Mouse (Mus musculus) layer of hippocampus, adult 2 months (tissue): ENCODE results near the gene Olfr609. TPM values are rescaled to one million over a fixed set of nuclear protein-coding genes. Genes with fewer than 3 reads are reported as not detected.
"Not testable (repeated sequence)": the region's sequence is repeated elsewhere in the genome, so short reads cannot be mapped to it uniquely, and the experiment has no call there.

Experiments used
- DNase-seq, 2 experiments: peaks; one replicate each; pipeline ENCODE4 v3.0.0; 2022; ENCODE audit warnings: low spot score in 2 of 2
- H3K27ac ChIP-seq: fragments of 200-600 bp; 2 replicates; pipeline ENCODE4 v1.8.1; 2022
- H3K4me3 ChIP-seq: fragments of 200-600 bp; 2 replicates; pipeline ENCODE4 v1.8.1; 2022; ENCODE audit warnings: mild to moderate bottlenecking
- CTCF ChIP-seq: fragments of 200-600 bp; conservative IDR thresholded peaks from 2 replicates; pipeline ENCODE4 v1.8.1; 2022; ENCODE audit warnings: antibody characterized with exemption, mild to moderate bottlenecking, moderate library complexity
- long read RNA-seq, 2 experiments: library from polyadenylated mRNA; stranded (forward); transcript quantifications; one replicate each; pipeline ENCODE4 v2.0.0; 2021; ENCODE audit warnings: borderline mapping rate in 2 of 2
- total RNA-seq, 2 experiments: library from RNA; stranded (reverse); gene quantifications; 2 replicates each; pipeline ENCODE4 v1.2.3; 2021

Olfr609 gene
- total RNA-seq, result not detected
- long read RNA-seq, experiment 1, result 0 reads
- long read RNA-seq, experiment 2, result 0 reads

DNA sequence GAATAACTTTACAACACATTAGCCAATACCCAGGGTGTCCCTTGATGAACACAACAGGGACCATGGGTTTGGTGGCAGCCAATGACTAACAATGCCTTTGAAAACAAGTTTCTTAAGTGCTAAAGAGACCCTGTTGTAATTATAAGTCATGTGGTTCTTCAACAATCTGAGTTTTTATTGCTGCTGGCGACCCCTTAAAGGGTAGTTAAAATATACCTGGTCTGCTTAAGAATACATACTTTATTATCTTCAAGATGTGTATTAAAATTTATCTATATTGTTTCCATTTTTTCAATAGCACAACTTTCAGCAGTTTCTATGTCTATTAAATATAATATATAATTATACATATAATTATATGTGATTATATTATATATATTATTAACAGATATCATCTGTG is at the start of gene Olfr609:
Gene Olfr609 (minus strand): TSS at position 101 of the 400 bp plus-strand sequence.
- Histone ChIP-seq H3K27ac (no peak within 1 kb of the TSS), H3K4me3 (no peak within 1 kb of the TSS)
- no peak for DNase-seq
- TF ChIP-seq CTCF, result no peak

GRCm38 (mm10) chr7:103542617-103543016 is 44.8 kb upstream of the Olfr609 start, which contains the start of gene Olfr612:
Olfr612 (minus strand) TSS chr7:103542717.
- not testable (repeated sequence) for H3K4me3 ChIP-seq, DNase-seq, H3K27ac ChIP-seq

DNA sequence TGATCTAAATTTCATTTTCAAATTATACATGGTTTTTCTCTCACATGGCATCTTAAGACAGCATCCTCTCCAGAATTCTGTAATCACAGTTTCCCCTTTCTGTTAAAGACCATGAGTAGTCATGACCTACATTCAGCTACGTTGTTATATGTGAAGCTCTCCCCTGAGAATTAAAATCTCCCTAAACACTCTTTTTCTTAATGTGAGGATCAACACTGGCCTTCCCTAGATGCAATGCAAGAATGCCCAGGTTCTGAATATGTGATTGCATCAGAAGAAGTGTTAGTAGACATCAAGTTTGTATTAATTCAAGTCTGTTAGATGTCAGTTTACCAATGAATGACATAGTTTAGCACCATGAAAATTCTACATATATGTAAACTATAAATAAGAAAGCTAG is 22.9 kb upstream of the Olfr609 start, which contains the start of gene Olfr611:
Gene Olfr611 (minus strand): TSS at position 101 of the 400 bp plus-strand sequence.
- not testable (repeated sequence) for DNase-seq, H3K27ac ChIP-seq, H3K4me3 ChIP-seq

- H3K27ac ChIP-seq, result no peak within 1 kb of the TSS
- no peak for DNase-seq
- no peak for TF ChIP-seq CTCF
- H3K4me3 ChIP-seq, result no peak within 1 kb of the TSS
Measured at GRCm38 (mm10) chr7:103512022-103512421, 14.2 kb upstream of the Olfr609 start, which contains the start of gene Olfr610. Olfr610 (minus strand) TSS chr7:103512122.

GRCm38 (mm10) chr7:103477106-103477505 is 20.8 kb downstream of the Olfr609 start:
- not testable (repeated sequence) for DNase-seq, H3K4me3 ChIP-seq, H3K27ac ChIP-seq

GRCm38 (mm10) chr7:103469577-103469976 is 28.3 kb downstream of the Olfr609 start, which contains the start of gene Olfr608:
Olfr608 (plus strand) TSS chr7:103469877.
- no peak within 1 kb of the TSS for H3K27ac ChIP-seq
- DNase-seq, result no peak
- H3K4me3 ChIP-seq, result no peak within 1 kb of the TSS
- no peak for TF ChIP-seq CTCF

DNA sequence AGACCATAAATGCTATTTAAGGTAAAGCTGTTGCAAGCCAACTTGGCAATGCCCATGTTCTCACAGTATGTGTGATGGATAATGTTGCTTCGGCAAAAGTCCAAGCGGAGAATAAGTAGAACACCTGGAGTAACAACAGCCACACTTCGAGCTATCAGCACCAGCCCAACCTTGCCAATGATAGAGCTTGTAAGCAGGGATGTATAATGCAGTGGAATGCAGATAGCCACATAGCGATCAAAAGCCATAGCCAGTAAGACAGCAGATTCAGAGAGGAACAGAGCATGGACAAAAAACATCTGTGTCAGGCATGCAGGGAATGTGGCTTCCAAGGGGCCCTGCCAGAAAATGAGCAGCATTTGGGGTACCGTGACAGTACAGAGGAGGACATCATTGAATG is 37.3 kb downstream of the Olfr609 start:
- H3K4me3 ChIP-seq, result no peak overlapping the region
- TF ChIP-seq CTCF, result no peak
- no peak for DNase-seq
- H3K27ac ChIP-seq, result no peak overlapping the region

- no peak for DNase-seq
- H3K27ac ChIP-seq, result no peak within 1 kb of the TSS
- no peak for TF ChIP-seq CTCF
- no peak within 1 kb of the TSS for H3K4me3 ChIP-seq
Measured at GRCm38 (mm10) chr7:103448746-103449145, 49.1 kb downstream of the Olfr609 start, which contains the start of gene Olfr606. Olfr606 (plus strand) TSS chr7:103449046.

DNA sequence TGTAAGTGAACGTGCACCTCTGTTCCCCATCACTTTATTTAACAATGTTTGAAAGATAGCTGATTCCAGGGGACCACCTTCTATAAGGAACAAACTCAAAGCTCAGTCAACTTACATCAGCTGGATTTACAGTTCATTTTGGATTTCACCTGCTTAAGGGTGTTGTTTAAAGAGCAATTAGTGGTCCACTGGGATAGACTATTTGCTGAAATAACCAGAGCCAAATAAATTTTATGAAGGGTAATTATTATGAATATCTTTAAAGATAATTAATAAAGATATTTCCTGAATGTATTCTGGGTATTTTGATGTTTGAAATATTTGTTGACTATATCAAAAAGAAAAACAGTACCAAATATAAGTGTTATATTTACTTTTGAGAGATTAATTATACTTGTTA is 52.5 kb downstream of the Olfr609 start, which contains the start of gene Olfr605:
Gene Olfr605 (minus strand): TSS at position 101 of the 400 bp plus-strand sequence.
- TF ChIP-seq CTCF, result no peak
- no peak for DNase-seq
- Histone ChIP-seq H3K4me3 (no peak within 1 kb of the TSS), H3K27ac (no peak within 1 kb of the TSS)

Other genes starting within 250 kb of the Olfr609 start
- not detected for gene Usp17ld, start 245.6 kb downstream of the Olfr609 start, total RNA-seq
- not detected for gene Olfr596, start 192.4 kb downstream of the Olfr609 start, total RNA-seq
- not detected for gene Olfr597, start 181.7 kb downstream of the Olfr609 start, total RNA-seq
- gene Olfr598, start 174.5 kb downstream of the Olfr609 start, total RNA-seq, result not detected
- gene Olfr599, start 162.1 kb downstream of the Olfr609 start, total RNA-seq, result not detected
- not detected for gene Olfr600, start 148.4 kb downstream of the Olfr609 start, total RNA-seq
- not detected for gene Olfr601, start 135.4 kb downstream of the Olfr609 start, total RNA-seq
- not detected for gene Olfr603, start 111.9 kb downstream of the Olfr609 start, total RNA-seq
- gene Usp17lc, start 83.0 kb downstream of the Olfr609 start, total RNA-seq, result not detected
- not detected for gene Olfr605, start 52.6 kb downstream of the Olfr609 start, total RNA-seq
- not detected for gene Olfr606, start 49.0 kb downstream of the Olfr609 start, total RNA-seq
- gene Olfr607, start 33.9 kb downstream of the Olfr609 start, total RNA-seq, result not detected
- gene Olfr608, start 28.2 kb downstream of the Olfr609 start, total RNA-seq, result not detected
- gene Olfr610, start 14.1 kb upstream of the Olfr609 start, total RNA-seq, result not detected
- gene Olfr611, start 22.8 kb upstream of the Olfr609 start, total RNA-seq, result not detected
- gene Olfr612, start 44.7 kb upstream of the Olfr609 start, total RNA-seq, result not detected
- gene Olfr613, start 50.0 kb upstream of the Olfr609 start, total RNA-seq, result not detected
- not detected for gene Olfr615, start 58.0 kb upstream of the Olfr609 start, total RNA-seq
- gene Olfr616, start 71.1 kb upstream of the Olfr609 start, total RNA-seq, result not detected
- gene Olfr617, start 75.0 kb upstream of the Olfr609 start, total RNA-seq, result not detected
- gene Olfr618, start 92.0 kb upstream of the Olfr609 start, total RNA-seq, result not detected
- not detected for gene Olfr619, start 102.5 kb upstream of the Olfr609 start, total RNA-seq
- gene Olfr620, start 114.5 kb upstream of the Olfr609 start, total RNA-seq, result not detected
- not detected for gene Olfr622, start 144.6 kb upstream of the Olfr609 start, total RNA-seq
- gene Olfr623, start 165.6 kb upstream of the Olfr609 start, total RNA-seq, result not detected
- under 1 TPM in 1 of 2 experiments, not detected in 1; 0.08 TPM for gene Olfr624, start 173.1 kb upstream of the Olfr609 start, total RNA-seq
- gene Olfr625-ps1, start 184.7 kb upstream of the Olfr609 start, total RNA-seq, result not detected
- gene Olfr243, start 216.6 kb upstream of the Olfr609 start, total RNA-seq, result not detected
- gene Olfr628, start 232.3 kb upstream of the Olfr609 start, total RNA-seq, result not detected
- gene Olfr629, start 246.9 kb upstream of the Olfr609 start, total RNA-seq, result not detected